Mouse (Mus musculus): ENCODE results near the gene Rhbdl1. TPM values are rescaled to one million over a fixed set of nuclear protein-coding genes. Genes with fewer than 3 reads are reported as not detected.
A peak's percentile ranks its signal among the peaks of the same experiment; 100 is the strongest.

The Rhbdl1 gene
- 42.0 and 67.6 TPM in 2 replicates for polyA plus RNA-seq (2014; fragmentation: Nextera tagmentation; extraction: Ambion mirVana)

- Histone ChIP-seq H3K27me3 (ENCODE audit: control insufficient read depth, insufficient read depth, low read length) (no peaks in the 10 kb centered on the region), H3K9ac (replicated peaks; ENCODE audit: low read depth, low read length) (peak within 1 kb of the TSS; percentile 73), H3K4me1 (ENCODE audit: control insufficient read depth, insufficient read depth, low read length) (peaks cover 42% of the 10 kb centered on the region), H3K9me3 (ENCODE audit: control insufficient read depth, low read length) (no peaks in the 10 kb centered on the region), H3K4me2 (ENCODE audit: low read depth, low read length) (peak within 1 kb of the TSS; percentile 72), H3K4me3 (ENCODE audit: low read depth, low read length) (peak within 1 kb of the TSS; percentile 38), H3K27ac (ENCODE audit: low read depth, low read length) (peak within 1 kb of the TSS; percentile 83), H3K36me3 (ENCODE audit: control insufficient read depth, insufficient read depth, low read length) (peaks cover 26% of the 10 kb centered on the region)
- WGBS: 2% methylated on average over 26 of the region's 29 CpGs
- peak; percentile 19; the same call in 1 of the 2 replicates for ATAC-seq (ENCODE audit: low read depth)
These were observed at the start of gene Rhbdl1 for GRCm38 (mm10) chr17:25837076-25837410. Gene Rhbdl1 (minus strand): TSS chr17:25837295.

GRCm38 (mm10) chr17:25886806-25887205, 49.7 kb upstream of the Rhbdl1 start:
- H3K4me2 ChIP-seq (ENCODE audit: low read depth, low read length): no peak overlapping the region
- no peaks in the 10 kb centered on the region for H3K27me3 ChIP-seq (ENCODE audit: control insufficient read depth, insufficient read depth, low read length)
- ATAC-seq (ENCODE audit: low read depth): no peak
- H3K36me3 ChIP-seq (ENCODE audit: control insufficient read depth, insufficient read depth, low read length): peaks cover 25% of the 10 kb centered on the region; the same call in 1 of the 2 replicates
- no peak overlapping the region for H3K9ac ChIP-seq (replicated peaks; ENCODE audit: low read depth, low read length)
- no peaks in the 10 kb centered on the region for H3K4me1 ChIP-seq (ENCODE audit: control insufficient read depth, insufficient read depth, low read length)
- H3K27ac ChIP-seq (ENCODE audit: low read depth, low read length): no peak overlapping the region
- no peak overlapping the region for H3K4me3 ChIP-seq (ENCODE audit: low read depth, low read length)
- H3K9me3 ChIP-seq (ENCODE audit: control insufficient read depth, low read length): no peaks in the 10 kb centered on the region

GRCm38 (mm10) chr17:25885636-25886035, 48.5 kb upstream of the Rhbdl1 start:
- no peak; the same call in 1 of the 2 replicates for ATAC-seq (ENCODE audit: low read depth)
- Histone ChIP-seq H3K4me2 (ENCODE audit: low read depth, low read length) (no peak overlapping the region), H3K4me3 (ENCODE audit: low read depth, low read length) (no peak overlapping the region), H3K9ac (replicated peaks; ENCODE audit: low read depth, low read length) (no peak overlapping the region), H3K27ac (ENCODE audit: low read depth, low read length) (no peak overlapping the region), H3K27me3 (ENCODE audit: control insufficient read depth, insufficient read depth, low read length) (no peaks in the 10 kb centered on the region), H3K4me1 (ENCODE audit: control insufficient read depth, insufficient read depth, low read length) (peaks cover 3% of the 10 kb centered on the region; the same call in 1 of the 2 replicates), H3K9me3 (ENCODE audit: control insufficient read depth, low read length) (no peaks in the 10 kb centered on the region), H3K36me3 (ENCODE audit: control insufficient read depth, insufficient read depth, low read length) (peaks cover 25% of the 10 kb centered on the region; the same call in 1 of the 2 replicates)
- WGBS: 55% methylated on average over 4 of the region's 4 CpGs

- Histone ChIP-seq H3K9me3 (ENCODE audit: control insufficient read depth, low read length) (no peaks in the 10 kb centered on the region), H3K4me2 (ENCODE audit: low read depth, low read length) (no peak overlapping the region), H3K9ac (replicated peaks; ENCODE audit: low read depth, low read length) (no peak overlapping the region), H3K36me3 (ENCODE audit: control insufficient read depth, insufficient read depth, low read length) (peaks cover 27% of the 10 kb centered on the region; the same call in 1 of the 2 replicates), H3K4me3 (ENCODE audit: low read depth, low read length) (no peak overlapping the region), H3K27me3 (ENCODE audit: control insufficient read depth, insufficient read depth, low read length) (no peaks in the 10 kb centered on the region), H3K4me1 (ENCODE audit: control insufficient read depth, insufficient read depth, low read length) (peaks cover 3% of the 10 kb centered on the region; the same call in 1 of the 2 replicates), H3K27ac (ENCODE audit: low read depth, low read length) (no peak overlapping the region)
- ATAC-seq (ENCODE audit: low read depth): no peak
- WGBS: 95% methylated on average over 3 of the region's 3 CpGs
These were observed 46.7 kb upstream of the Rhbdl1 start for GRCm38 (mm10) chr17:25883824-25884223.

- Histone ChIP-seq H3K9me3 (ENCODE audit: control insufficient read depth, low read length) (no peaks in the 10 kb centered on the region), H3K27ac (ENCODE audit: low read depth, low read length) (no peak overlapping the region), H3K36me3 (ENCODE audit: control insufficient read depth, insufficient read depth, low read length) (peaks cover 27% of the 10 kb centered on the region; the same call in 1 of the 2 replicates), H3K9ac (replicated peaks; ENCODE audit: low read depth, low read length) (no peak overlapping the region), H3K4me2 (ENCODE audit: low read depth, low read length) (no peak overlapping the region), H3K4me1 (ENCODE audit: control insufficient read depth, insufficient read depth, low read length) (peaks cover 3% of the 10 kb centered on the region; the same call in 1 of the 2 replicates), H3K27me3 (ENCODE audit: control insufficient read depth, insufficient read depth, low read length) (no peaks in the 10 kb centered on the region), H3K4me3 (ENCODE audit: low read depth, low read length) (no peak overlapping the region)
- 87% methylated on average over 8 of the region's 8 CpGs for WGBS
- no peak for ATAC-seq (ENCODE audit: low read depth)
These were observed 46.2 kb upstream of the Rhbdl1 start for GRCm38 (mm10) chr17:25883268-25883667.

- Histone ChIP-seq H3K9ac (replicated peaks; ENCODE audit: low read depth, low read length) (no peak overlapping the region), H3K27me3 (ENCODE audit: control insufficient read depth, insufficient read depth, low read length) (no peaks in the 10 kb centered on the region), H3K4me1 (ENCODE audit: control insufficient read depth, insufficient read depth, low read length) (peaks cover 3% of the 10 kb centered on the region; the same call in 1 of the 2 replicates), H3K27ac (ENCODE audit: low read depth, low read length) (no peak overlapping the region), H3K9me3 (ENCODE audit: control insufficient read depth, low read length) (no peaks in the 10 kb centered on the region), H3K4me3 (ENCODE audit: low read depth, low read length) (no peak overlapping the region), H3K36me3 (ENCODE audit: control insufficient read depth, insufficient read depth, low read length) (peaks cover 24% of the 10 kb centered on the region), H3K4me2 (ENCODE audit: low read depth, low read length) (no peak overlapping the region)
- no peak for ATAC-seq (ENCODE audit: low read depth)
- 40% methylated on average over 5 of the region's 5 CpGs for WGBS
These were observed 45.2 kb upstream of the Rhbdl1 start for GRCm38 (mm10) chr17:25882306-25882705.

- H3K27ac ChIP-seq (ENCODE audit: low read depth, low read length): no peak overlapping the region
- H3K9me3 ChIP-seq (ENCODE audit: control insufficient read depth, low read length): no peaks in the 10 kb centered on the region
- peaks cover 24% of the 10 kb centered on the region for H3K36me3 ChIP-seq (ENCODE audit: control insufficient read depth, insufficient read depth, low read length)
- WGBS: 13% methylated on average over 4 of the region's 4 CpGs
- peaks cover 3% of the 10 kb centered on the region; the same call in 1 of the 2 replicates for H3K4me1 ChIP-seq (ENCODE audit: control insufficient read depth, insufficient read depth, low read length)
- H3K27me3 ChIP-seq (ENCODE audit: control insufficient read depth, insufficient read depth, low read length): no peaks in the 10 kb centered on the region
- no peak overlapping the region for H3K4me3 ChIP-seq (ENCODE audit: low read depth, low read length)
- ATAC-seq (ENCODE audit: low read depth): no peak
- no peak overlapping the region for H3K9ac ChIP-seq (replicated peaks; ENCODE audit: low read depth, low read length)
- no peak overlapping the region for H3K4me2 ChIP-seq (ENCODE audit: low read depth, low read length)
These were observed 44.6 kb upstream of the Rhbdl1 start for GRCm38 (mm10) chr17:25881691-25882090.

- ATAC-seq (ENCODE audit: low read depth): no peak
- Histone ChIP-seq H3K4me1 (ENCODE audit: control insufficient read depth, insufficient read depth, low read length) (peaks cover 8% of the 10 kb centered on the region), H3K9ac (replicated peaks; ENCODE audit: low read depth, low read length) (no peak overlapping the region), H3K9me3 (ENCODE audit: control insufficient read depth, low read length) (no peaks in the 10 kb centered on the region), H3K36me3 (ENCODE audit: control insufficient read depth, insufficient read depth, low read length) (peaks cover 24% of the 10 kb centered on the region), H3K4me2 (ENCODE audit: low read depth, low read length) (no peak overlapping the region), H3K4me3 (ENCODE audit: low read depth, low read length) (no peak overlapping the region), H3K27me3 (ENCODE audit: control insufficient read depth, insufficient read depth, low read length) (no peaks in the 10 kb centered on the region), H3K27ac (ENCODE audit: low read depth, low read length) (no peak overlapping the region)
- WGBS: 4% methylated on average over 5 of the region's 5 CpGs
These were observed 44.0 kb upstream of the Rhbdl1 start for GRCm38 (mm10) chr17:25880913-25881641.

- Histone ChIP-seq H3K4me1 (ENCODE audit: control insufficient read depth, insufficient read depth, low read length) (peaks cover 10% of the 10 kb centered on the region), H3K4me3 (ENCODE audit: low read depth, low read length) (no peak within 1 kb of the TSS), H3K36me3 (ENCODE audit: control insufficient read depth, insufficient read depth, low read length) (peaks cover 24% of the 10 kb centered on the region), H3K9ac (replicated peaks; ENCODE audit: low read depth, low read length) (no peak within 1 kb of the TSS), H3K9me3 (ENCODE audit: control insufficient read depth, low read length) (no peaks in the 10 kb centered on the region), H3K27me3 (ENCODE audit: control insufficient read depth, insufficient read depth, low read length) (no peaks in the 10 kb centered on the region), H3K4me2 (ENCODE audit: low read depth, low read length) (no peak within 1 kb of the TSS), H3K27ac (ENCODE audit: low read depth, low read length) (0 out of 2 replicates have a peak within 1 kb of the TSS, but pooled peaks have one; percentile 22)
- WGBS: 16% methylated on average over 5 of the region's 5 CpGs
- ATAC-seq (ENCODE audit: low read depth): no peak
These were observed 43.3 kb upstream of the Rhbdl1 start, which contains the start of gene Wfikkn1 for GRCm38 (mm10) chr17:25880196-25880910. Gene Wfikkn1 (minus strand): TSS chr17:25880858.
